Mouse (Mus musculus): ENCODE data around the gene Vdac2.
A peak's percentile ranks its signal among the peaks of the same experiment; 100 is the strongest.

Gene Vdac2

DNA sequence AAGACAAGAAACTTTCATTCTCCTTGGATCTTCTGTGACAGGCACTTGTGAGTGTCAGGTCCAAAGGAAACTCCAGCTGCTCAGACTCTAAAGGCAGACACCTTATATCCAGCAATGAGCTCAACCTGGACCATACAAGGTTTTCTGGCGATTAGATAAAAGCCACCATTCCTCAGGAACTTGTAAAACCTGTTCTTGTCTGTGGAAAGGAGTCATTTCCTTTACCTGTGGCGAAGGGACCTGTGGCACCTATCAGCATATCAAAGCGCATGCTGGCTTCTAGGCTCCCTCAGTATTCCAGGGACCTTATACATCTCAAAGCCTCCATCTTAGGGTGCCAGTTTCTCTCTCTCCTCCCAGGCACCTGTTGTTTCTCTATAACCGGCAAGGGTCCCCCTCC, 7.6 kb upstream of the Vdac2 start:
- no peak for DNase-seq (ENCODE audit: low spot score in 2 of 2)

DNA sequence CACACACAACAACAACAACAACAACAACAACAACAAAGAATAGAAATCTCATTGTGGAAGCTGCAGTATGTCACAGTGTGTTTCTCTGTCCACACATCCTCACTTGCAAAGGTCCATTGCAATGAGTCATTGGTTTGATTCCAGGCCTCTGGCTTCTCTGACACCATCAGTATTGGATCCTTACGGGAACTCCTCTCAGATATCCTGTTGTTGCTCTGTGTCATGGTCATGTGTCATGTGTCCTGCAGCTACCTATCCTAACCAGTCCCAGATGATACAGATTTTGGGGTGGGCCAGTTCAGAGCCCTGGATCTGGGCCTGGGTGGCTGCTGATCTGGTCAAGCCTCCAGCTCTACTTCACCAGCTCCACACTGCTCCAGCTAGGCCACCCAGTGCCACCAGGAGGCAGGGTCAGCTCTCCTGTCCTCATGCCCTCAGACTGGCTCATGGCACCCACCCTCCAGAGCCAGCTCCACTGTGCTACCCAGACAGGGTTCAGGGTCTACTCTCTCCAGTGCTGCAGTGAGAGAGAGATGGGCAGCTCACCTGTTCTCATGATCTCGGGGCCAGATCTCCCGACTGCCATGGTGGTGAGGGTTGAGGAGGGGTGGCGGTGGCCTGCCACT, 4.0 kb upstream of the Vdac2 start:
- DNase-seq (ENCODE audit: low spot score in 2 of 2) = no peak

DNA sequence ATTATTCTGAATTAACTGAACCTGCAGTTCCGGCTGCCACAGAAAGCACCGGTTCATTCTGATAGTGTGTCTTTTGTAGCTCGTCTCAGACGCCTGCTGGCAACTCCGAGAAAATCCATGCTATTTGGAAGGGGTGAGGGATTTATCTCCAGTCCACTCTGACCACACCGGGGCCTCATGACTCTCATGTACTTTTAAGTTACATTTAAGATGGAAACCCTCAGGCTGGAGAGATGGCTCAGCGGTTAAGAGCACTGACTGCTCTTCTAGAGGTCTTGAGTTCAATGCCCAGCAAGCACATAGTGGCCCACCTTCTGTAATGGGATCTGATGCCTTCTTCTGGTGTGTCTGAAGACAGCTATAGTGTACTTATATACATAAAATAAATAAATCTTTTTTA, 2.7 kb upstream of the Vdac2 start:
- no peak for DNase-seq (ENCODE audit: low spot score in 2 of 2)

DNA sequence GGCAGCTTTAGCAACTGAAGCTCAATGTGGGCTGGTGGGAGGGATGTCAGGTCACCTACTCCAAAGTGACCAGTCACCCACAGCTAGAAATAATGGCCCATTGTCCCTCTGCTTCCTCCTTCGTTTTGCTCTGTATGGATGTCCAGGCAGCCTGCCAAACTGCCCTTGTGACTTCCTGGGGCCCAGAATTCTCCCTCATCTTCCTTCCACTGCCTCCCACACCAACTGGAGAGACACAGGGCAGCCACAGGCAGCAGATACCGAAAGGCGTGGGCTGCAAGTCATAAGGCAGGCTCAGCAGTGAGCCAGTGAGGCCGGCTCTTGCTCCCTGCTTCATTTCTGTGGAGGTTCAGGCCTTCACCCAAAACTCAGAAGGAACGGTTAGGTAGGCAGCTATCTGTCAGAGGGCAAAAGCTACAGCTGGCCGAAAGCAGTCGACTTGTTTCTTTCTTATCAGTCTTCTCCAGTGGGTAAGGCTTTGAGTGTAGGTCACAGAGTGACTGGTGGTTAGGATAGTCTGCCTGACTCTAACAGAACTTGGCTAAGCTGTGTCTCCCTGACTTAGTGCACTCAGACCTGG, 2.2 kb upstream of the Vdac2 start:
- DNase-seq (ENCODE audit: low spot score in 2 of 2) = peak; percentile 61 to 71

DNA sequence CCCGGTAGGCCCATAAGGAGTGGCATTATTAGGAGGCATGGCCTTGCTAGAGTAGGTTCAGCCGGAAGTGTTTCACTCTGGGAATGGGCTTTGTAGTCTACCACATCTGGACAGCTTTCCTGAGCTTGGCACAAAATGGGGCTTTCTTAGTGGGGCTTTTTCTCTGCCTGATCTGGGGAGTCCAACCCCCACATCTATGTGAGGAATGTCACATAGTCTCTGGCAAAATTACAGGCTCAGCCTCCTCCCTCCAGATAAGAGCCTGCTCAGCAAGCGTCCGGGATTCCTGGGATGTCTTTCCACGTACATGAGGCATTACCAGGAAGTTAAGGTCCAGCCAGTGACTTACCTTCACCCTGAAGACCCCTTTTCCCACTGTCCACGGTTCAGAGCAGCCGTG, 1.1 kb upstream of the Vdac2 start:
- DNase-seq (ENCODE audit: low spot score in 2 of 2) = no peak

DNA sequence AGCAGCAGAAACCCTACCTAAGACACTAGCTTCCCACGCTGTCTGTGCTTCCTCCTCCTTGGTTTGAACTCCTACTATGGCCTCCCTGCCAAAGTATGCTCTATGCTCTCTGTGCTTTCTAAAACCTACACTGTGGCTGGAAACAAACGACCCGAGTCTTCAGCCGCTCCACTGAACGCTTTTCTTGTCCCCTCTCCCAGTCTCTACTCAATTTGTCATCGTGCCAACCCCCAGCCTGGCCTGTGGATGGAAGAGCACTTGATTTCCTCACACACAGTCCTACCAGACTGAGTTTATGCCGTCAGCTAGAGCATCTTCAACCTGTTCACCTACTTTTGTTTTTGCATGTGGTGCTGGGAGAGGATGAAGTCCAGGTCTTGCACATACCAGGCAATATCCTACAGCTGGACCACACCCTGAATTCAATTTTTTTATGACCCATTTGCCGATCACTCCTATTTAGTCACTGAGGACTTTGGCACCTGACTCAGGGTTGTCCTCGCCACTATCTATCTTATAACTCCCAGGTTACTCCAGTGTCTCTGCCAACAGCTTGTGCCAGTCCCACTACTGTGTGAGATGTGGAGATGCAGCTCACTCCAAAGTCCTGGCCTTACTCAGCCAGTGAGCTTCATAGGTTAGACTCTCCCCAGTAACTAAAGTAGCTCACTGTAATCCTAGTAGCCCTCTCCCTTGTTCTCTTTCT, 901 bp downstream of the Vdac2 start:
- DNase-seq (ENCODE audit: low spot score in 2 of 2) = no peak

DNA sequence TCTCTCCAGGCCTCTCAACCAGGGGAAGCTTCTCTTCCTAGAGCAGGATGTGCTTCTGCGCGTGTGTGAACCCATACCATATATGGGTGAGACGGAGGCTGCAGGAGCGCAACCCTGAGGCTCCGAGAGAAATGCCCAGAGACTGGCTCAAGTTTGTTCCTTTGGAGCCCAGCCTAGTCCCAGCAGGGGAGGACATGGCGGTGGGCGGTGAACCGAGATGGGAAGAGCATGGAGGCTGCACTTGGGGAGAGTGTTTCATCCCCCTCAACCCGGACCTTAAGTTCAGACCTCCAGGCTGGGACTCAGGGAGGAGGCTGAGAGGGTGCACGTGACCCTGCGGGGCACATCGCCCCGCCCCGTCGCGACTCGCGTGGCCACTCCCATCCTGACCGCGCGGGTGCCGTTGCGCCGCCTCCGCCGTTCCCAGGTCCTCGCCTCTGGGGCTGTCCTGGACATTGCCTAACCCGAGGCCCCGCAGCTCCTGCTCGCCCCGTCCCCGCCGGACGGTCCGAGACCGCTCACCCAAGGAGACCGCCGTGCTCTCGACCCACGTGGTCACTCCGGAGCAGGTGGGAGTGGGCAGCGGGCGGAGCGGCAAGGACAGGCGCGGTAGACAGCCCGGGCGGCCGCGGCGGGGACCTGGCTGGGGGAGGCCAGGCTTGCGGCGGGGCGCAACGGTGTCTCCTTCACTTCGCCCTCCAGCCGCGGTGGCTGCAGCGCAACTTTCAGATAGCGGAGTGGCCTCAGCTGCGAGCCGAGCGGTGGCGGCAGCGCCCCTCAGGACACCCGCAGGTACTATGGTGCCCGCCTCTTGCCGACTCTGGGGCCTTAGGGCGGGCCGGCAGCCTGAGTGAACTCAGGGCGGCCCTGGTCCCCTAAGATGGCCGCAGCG, 6.1 kb downstream of the Vdac2 start:
- DNase-seq (ENCODE audit: low spot score in 2 of 2) = peak; percentile 96 to 97

DNA sequence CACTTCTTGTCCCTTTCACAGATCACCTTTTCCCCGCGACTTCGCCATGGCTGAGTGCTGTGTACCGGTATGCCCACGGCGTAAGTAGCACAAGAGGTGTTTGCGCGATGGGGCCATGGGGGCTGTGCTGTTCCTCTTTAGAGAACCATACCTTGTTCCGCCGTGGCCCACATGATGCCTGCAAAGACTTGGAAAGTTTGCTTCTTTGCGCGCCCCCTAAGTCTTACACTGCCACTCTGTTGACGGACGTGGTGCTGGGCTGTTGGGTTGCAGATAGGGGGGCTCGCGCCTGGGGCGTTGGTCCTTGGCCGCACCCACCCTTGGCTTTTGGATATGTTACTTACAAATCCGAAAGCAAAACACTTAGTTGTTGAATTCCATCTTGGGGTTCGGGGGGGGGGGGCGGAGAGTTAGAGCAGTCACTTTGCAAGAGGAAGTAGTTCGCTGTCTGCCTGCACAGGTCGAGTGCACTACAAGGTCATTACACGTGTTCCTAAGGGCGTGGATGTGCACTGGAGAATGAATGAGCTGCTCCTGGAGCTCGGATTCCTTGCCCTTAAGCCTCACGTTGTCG, 6.9 kb downstream of the Vdac2 start:
- DNase-seq (ENCODE audit: low spot score in 2 of 2) = no peak

DNA sequence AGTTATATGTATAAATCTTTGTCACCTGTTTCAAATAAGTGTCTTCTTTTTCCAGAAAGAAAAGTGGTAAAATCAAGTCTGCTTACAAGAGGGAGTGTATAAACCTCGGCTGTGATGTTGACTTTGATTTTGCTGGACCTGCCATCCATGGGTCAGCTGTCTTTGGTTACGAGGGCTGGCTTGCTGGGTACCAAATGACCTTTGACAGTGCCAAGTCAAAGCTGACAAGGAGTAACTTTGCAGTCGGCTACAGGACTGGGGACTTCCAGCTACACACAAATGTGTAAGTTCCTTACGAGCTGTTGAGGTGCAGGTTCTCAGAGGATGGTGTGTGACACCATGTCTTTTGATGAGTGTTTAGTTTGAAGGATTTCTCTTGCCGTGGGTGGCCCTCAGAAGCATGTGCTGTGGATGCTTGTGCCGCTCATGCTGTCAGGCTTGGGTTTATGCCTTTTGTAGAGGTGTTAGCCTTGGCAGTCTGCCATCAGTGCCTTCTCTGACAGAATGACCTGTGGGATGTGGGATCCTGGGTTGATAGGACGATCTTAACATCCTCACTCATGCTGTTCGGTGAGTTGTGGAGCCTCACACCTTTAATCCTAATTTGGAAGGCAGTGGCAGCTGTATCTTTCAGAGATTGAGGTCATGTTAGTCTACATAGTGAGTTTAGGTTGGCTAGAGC, 13.4 kb downstream of the Vdac2 start:
- no peak for DNase-seq (ENCODE audit: low spot score in 2 of 2)

DNA sequence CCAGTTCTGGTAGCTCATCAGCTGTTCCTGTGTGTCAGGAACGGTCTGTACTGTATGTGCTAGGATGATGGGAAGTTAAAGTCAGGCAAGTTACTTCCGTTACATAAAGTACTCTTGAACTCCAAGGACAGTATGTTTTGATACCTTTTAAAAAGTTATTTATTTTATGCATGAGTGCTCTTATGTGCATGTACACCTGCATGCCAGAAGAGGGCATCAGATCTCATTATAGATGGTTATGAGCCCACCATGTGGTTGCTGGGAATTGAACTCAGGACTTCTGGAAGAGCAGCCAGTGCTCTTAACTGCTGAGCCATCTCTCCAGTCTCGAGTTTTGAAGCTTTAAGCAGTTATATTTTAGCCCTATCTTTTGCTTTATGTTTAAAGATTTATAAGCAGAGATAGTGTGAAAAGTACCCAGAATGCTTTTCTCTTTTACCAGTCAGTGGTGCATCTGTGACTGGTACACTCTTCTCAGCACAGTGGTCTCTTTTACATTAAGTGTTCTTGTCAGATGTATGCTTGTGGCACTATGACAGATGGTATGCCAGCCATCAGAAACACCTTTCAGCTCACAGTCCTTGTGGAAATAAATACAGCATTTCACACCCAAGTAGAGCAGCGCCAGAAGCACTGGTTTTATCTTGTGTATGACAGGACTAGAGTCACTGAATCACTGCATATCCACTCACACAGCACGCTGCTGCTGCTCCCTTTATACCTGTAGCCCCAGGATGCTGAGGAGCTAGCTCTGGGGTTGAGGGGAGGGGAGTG, 17.0 kb downstream of the Vdac2 start:
- no peak for DNase-seq (ENCODE audit: low spot score in 2 of 2)

DNA sequence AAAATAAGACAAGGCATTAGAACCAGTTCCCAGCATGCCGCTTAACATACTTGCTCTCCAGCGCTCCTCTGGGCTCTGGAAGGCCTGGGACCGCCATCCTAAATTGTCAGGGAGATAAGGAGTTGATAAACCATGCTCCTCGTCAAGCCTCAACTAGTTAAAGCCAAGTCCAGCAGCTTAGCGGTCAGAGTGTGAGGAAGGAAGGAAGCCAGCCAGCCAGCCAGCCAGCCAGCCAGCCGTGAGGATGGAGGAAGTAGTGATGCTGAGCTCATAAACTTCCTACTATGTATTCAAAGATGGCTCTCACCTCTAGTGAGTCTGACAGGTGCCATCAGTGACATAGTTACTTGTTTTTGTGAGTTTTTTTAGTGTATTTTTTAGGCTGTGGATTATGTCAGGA, 18.2 kb downstream of the Vdac2 start:
- no peak for DNase-seq (ENCODE audit: low spot score in 2 of 2)

DNA sequence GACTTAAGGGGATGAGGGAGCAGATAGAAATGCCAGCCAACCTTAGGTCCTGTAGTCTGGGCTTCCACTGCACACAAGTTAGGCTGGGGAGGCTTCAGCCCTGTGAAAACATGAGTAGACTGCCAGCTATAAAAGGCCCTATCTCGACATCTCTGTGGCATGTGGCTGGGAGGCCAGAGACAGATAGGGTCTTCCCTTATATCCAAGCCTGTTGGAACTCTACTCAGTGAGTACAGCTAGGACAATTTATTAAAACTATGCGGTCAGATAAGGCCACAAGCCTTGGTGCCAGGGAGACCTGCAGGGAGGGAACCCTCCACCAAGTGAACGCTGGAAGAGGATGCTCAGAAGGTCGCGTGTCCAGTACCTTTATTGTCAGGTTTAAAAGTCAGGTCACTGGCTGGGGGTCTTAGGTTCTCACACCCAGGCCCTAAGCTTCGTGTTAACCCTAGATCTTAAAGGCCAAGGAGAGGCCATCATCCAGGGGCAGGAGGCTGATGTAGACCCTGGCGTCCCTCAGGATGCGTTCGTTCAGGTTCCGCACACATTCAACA, 21.9 kb downstream of the Vdac2 start:
- no peak for DNase-seq (ENCODE audit: low spot score in 2 of 2)

DNA sequence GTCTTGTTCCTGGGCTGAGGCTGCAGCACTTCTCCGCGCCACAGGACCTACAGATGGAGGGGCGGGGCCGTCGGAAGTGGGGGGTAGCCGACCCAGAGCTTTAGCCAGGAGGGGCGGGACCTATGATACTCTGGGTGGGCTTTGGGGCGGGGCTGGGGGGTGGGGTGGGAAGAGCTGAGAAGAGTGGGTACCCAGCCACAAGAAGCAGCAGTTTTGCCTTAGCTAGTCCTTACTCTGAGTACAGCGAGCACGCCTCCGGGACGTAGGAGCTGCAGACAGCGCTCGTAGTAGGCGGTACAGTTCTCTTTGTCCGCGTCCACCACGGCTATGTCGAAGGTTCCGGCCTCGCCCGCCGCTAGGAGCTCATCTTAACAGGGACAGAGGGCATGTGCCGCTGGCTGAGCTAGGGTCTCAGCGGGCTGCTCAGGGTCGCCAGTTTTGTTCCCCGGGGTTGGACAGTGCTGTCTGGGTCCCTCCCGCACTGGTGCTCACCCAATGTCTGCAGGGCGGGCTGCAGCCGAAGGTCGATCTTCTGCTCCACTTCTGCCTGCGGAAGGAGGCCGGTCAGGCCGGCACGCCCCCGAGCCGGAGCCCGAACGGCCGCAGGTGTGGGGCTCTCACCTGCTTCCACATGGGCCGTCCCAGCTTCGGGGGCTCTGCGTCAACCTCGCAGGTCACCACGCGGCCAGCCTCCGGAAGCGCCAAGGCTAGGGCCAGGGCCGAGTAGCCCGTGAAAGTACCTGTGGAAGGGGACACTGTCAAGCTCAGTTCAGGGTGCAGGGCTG, 22.5 kb downstream of the Vdac2 start:
- DNase-seq (ENCODE audit: low spot score in 2 of 2) = no peak

DNA sequence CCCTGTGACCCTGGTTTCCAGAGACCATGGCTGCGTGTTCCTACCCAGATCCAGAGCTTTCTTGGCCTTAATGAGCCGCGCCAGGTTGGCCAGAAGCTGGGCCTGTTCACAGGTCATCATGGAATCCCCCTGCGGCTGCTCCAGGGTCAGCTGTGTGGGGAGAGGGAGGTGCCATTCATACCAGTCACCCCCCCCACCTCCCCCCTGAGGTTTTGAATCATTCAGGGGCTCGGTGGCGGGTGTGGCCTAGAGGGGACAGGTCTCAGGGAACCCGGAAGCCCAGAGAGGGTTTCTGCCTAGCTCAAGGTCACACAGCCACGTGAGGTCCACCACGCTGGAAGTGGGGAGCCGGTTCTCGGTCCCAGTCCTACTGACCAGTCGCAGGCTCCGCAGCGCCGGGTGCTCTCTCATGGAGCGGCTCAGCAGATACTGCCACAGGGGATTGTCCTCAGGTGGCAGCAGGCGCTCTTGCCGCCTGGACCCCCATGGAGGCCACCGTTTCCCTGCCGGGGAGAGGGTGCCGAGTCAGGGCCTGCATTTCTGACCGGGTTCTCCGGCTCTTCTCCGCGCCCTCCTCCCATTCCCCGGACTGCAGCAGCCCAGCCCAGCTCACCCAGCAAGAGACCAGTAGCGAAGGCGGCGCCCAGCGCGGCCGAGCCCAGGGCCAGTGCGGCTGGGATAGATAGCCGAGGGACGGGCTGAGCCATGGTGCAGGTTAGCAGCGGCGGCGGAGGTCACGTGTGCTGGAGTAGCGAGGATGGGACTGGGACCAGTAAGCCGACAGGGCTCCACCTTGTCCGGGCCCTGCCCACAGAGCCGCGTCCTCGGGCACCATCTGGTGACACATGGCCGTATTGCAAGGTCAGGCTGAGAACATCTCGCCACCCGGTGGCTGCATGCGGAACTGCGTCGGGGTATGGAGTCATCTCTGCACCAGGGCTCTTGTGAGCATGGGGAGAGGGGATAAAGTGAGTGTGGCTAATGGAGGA, 23.4 kb downstream of the Vdac2 start, which contains the start of gene Comtd1:
Gene Comtd1, minus strand, starts transcription at position 812 of the 989 bp plus-strand sequence.
- DNase-seq (ENCODE audit: low spot score in 2 of 2) = peak; percentile 96 to 98

DNA sequence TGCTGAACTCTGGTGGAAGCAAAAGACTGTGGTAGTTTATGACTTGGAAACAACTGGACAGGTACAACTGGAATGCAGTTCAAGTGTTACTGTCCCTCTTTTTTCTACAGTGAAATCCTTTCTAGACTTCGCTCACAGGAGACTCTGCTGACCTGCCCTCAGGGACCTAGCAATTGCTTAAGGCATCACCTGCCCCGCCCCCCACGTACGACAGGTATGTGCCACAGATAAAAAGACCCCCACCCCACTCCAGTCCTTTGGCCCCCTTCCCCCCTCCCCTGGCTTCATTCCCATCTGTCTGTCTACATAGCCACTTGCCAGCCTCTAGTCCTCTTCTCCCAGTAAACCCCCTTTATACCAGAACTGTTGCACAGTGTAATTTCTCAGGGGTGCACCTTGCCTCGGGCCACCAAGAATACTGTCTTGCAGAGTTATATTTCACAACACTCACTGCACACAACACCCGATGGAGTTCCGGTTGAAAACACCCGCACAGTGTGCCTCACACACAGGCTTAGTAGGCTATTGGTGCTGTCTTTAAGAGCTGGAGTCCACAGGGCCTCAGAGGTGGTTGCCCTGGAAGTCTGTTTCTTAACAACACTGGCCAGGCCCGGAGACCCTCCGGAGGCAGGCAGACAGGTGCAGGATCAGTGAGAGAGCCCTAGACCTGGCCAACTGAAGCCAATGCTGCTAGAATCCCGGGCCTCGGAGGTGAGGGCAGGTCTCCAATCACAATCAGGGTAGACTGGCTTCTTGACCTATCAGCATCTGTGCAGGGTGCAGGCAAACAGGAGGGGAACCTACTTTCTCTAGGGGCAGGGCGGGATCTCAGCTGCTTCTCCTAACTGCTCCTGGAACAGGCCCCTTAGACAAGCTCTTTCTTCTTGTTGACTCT, 24.7 kb downstream of the Vdac2 start:
- DNase-seq (ENCODE audit: low spot score in 2 of 2) = no peak

DNA sequence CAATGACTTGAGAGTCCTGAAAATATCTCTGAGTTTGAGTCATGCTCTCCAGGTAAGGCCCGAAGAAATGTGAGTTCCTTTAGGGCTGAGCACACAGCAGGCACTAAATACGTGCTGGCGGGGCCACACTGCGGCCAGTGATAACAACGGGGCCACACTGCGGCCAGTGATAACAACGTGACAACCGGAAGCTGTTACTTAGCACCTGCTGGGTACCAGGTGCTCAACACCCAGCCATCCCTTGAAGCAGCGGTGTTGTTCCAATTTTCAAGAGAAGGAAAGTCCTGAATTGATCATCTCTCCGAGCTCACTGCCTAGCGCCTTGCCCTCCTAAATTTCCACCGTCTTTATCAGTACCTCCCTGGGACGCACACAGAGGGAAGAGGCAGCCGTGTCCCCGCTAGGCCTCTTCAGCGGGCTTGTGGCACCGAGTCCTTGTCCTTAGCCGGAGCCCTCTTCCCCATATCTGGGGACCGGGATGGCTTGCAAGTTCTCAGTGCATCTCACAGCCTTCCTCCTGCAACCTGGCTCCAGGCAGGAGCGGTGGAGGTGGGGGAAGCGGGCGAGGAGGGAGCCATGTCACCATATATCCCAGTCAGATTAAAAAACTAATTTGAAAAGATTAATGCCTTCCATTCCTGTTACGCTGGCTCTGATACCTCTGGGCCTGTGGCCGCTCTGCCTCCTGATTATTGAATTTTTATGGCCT, 25.5 kb downstream of the Vdac2 start:
- no peak for DNase-seq (ENCODE audit: low spot score in 2 of 2)

All from frontal cortex, postnatal 36 days (tissue).